Mouse (Mus musculus): ENCODE data around the gene Vmn2r44. TPM values are rescaled to one million over a fixed set of nuclear protein-coding genes. Genes with fewer than 3 reads are reported as not detected.
"Not testable (repeated sequence)": the region's sequence is repeated elsewhere in the genome, so short reads cannot be mapped to it uniquely, and the experiment has no call there.

Gene Vmn2r44
- polyA plus RNA-seq (2014; fragmentation: Nextera tagmentation; extraction: Ambion mirVana) = not detected in 2 replicates

DNA sequence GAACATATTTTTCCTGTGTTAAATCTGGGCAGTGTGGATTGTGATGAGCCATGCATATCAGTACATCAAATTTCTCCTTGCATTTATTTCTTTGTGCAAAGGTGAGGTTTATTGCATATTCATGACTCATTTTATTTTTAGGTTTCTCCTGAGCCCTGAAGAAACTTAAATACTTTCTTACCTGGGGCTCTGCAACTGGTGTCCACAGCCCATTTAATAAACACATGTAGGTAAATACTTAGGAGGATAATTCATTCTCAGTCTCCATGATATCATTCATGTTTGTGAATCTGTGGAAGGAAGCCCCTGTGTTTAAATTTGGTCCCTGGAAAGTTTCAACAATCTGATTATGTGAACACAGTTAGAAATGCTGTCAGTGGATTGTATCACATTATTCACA is at the start of gene Vmn2r44:
Gene Vmn2r44 (minus strand): TSS at position 101 of the 400 bp plus-strand sequence.
- not testable (repeated sequence) for H3K36me3 ChIP-seq (ENCODE audit: control insufficient read depth, insufficient read depth, low read length); DNase-seq (ENCODE audit: low spot score, missing footprints); H3K27me3 ChIP-seq (ENCODE audit: control insufficient read depth, insufficient read depth, low read length); H3K4me3 ChIP-seq (ENCODE audit: low read depth, low read length); H3K9me3 ChIP-seq (ENCODE audit: control insufficient read depth, low read length); H3K9ac ChIP-seq (ENCODE audit: low read length); H3K27ac ChIP-seq (ENCODE audit: low read depth, low read length); ATAC-seq (ENCODE audit: low FRiP score); H3K4me1 ChIP-seq (ENCODE audit: control insufficient read depth, insufficient read depth, low read length); H3K4me2 ChIP-seq

DNA sequence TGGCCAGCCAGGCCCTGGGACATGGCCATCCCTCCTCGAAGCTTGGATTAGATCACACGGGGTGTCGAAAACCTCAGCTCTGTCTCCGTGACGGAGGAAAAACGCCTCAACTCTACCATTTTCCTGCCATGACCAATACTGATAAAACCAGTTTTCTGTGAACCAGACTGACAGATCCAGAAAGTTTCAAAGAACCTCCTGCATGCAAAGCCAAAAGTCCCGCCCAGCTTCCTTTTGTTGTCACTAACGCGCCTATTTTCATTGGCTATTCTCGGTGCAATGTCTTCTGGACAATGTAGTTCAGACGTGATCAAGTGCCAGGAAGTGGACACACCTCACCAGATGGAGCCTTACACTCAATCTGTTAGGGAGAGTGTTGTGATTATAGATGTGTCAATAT is 25.3 kb downstream of the Vmn2r44 start:
- H3K4me1 ChIP-seq (ENCODE audit: control insufficient read depth, insufficient read depth, low read length); H3K9ac ChIP-seq (ENCODE audit: low read length); H3K36me3 ChIP-seq (ENCODE audit: control insufficient read depth, insufficient read depth, low read length); H3K4me3 ChIP-seq (ENCODE audit: low read depth, low read length); H3K27ac ChIP-seq (ENCODE audit: low read depth, low read length); ATAC-seq (ENCODE audit: low FRiP score); H3K9me3 ChIP-seq (ENCODE audit: control insufficient read depth, low read length); DNase-seq (ENCODE audit: low spot score, missing footprints); H3K27me3 ChIP-seq (ENCODE audit: control insufficient read depth, insufficient read depth, low read length); H3K4me2 ChIP-seq: not testable (repeated sequence)
- WGBS = 92% methylated on average over 11 of the region's 11 CpGs

Other genes with a start within 250 kb of the Vmn2r44 start
- gene Vmn2r41, start 221.7 kb downstream of the Vmn2r44 start, polyA plus RNA-seq (2014; fragmentation: Nextera tagmentation; extraction: Ambion mirVana) = not detected in 2 replicates
- not detected in 2 replicates for gene Vmn2r42, start 183.0 kb downstream of the Vmn2r44 start, polyA plus RNA-seq (2014; fragmentation: Nextera tagmentation; extraction: Ambion mirVana)
- gene Vmn2r43, start 122.7 kb downstream of the Vmn2r44 start, polyA plus RNA-seq (2014; fragmentation: Nextera tagmentation; extraction: Ambion mirVana) = not detected in 2 replicates
- gene Vmn2r45, start 105.7 kb upstream of the Vmn2r44 start, polyA plus RNA-seq (2014; fragmentation: Nextera tagmentation; extraction: Ambion mirVana) = not detected in 2 replicates

All from midbrain, embryonic 11.5 days (tissue).